Mouse (Mus musculus): ENCODE results near the gene Hist2h3b. TPM values are rescaled to one million over a fixed set of nuclear protein-coding genes. Genes with fewer than 3 reads are reported as not detected.
"Not testable (repeated sequence)": the region's sequence is repeated elsewhere in the genome, so short reads cannot be mapped to it uniquely, and the experiment has no call there.

Gene Hist2h3b
- 100 to 1,000 TPM in 1 of 4 experiments, 10 to 100 TPM in 3; 50.3 to 108 (median 73.7) TPM for total RNA-seq (2022)

DNA sequence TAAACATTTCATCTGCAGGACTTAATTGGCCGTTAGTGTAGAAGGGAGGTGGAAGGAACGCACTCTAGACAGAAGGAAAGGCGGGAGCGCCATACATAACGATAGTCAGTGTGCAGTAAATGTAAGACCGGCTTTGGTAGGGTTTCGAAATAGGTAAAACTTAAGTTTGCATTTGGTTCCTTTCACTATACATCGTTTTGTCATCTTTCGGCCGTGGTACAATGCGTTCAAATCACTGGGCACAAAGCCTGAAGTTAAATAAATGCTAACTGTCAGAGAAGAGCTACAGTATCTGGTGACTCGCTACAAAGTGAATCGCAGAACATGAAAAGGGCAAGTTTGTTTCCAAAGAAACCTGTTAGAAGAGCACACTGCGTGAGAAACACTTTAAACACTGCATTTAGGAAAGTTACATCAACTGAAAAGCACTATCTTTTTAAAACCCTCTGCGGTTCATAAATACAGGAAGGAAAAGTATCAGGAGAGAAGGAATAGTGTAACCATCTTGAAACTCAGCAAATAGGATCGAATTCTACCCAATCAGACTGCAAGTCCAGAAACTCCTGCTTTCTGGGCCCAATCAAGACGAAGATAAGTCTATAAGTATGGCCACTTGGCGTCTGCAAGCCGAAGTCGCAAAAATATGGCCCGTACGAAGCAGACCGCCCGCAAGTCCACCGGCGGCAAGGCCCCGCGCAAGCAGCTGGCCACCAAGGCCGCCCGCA lies at the start of gene Hist2h3b:
Gene Hist2h3b, plus strand, starts transcription at position 604 of the 725 bp plus-strand sequence.
- peak; percentile 74 for DNase-seq

DNA sequence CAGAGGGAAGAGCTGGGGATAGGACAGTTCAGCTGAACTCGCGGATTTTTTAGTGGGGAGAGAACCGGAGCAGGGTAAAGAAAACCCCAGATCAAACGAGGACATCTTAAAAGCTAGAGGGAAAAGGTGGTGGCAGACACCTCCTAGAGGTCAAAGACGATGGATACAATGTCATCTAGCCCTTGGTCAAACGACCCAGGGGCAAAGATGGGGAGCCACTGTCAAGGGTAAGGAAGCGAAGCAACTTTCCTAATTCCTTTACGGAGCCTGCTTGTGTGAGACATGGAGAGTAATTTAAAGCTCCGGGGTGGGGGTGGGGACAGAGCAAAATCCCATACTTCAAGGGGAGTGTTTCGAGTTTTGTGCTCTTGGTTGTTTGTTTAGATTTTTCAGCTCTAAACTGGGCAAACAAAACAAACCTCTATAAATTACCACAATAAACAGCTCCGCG lies 49.2 kb upstream of the Hist2h3b start:
- DNase-seq: no peak

DNA sequence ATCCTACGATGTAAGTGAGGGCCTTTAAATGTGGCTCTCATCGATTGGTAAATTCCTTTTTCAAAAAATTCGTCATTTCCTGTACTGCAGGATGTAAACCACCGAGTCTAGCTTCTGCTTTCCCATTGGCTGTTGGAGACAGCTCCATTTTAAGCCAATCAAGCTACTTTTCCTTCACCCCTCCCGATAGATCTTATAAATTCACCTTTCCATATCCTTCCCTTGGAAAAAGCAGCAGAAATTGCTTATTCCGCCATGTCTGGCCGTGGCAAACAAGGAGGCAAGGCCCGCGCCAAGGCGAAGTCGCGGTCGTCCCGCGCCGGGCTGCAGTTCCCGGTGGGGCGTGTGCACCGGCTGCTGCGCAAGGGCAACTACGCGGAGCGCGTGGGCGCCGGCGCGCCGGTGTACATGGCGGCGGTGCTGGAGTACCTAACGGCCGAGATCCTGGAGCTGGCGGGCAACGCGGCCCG lies 48.8 kb upstream of the Hist2h3b start, which contains the start of the genes Bola1 and Hist2h2ab:
Gene Bola1, minus strand, starts transcription at position 49 of the 470 bp plus-strand sequence.
Gene Hist2h2ab, plus strand, starts transcription at position 205 of the 470 bp plus-strand sequence.
- peak; percentile 66 for DNase-seq

DNA sequence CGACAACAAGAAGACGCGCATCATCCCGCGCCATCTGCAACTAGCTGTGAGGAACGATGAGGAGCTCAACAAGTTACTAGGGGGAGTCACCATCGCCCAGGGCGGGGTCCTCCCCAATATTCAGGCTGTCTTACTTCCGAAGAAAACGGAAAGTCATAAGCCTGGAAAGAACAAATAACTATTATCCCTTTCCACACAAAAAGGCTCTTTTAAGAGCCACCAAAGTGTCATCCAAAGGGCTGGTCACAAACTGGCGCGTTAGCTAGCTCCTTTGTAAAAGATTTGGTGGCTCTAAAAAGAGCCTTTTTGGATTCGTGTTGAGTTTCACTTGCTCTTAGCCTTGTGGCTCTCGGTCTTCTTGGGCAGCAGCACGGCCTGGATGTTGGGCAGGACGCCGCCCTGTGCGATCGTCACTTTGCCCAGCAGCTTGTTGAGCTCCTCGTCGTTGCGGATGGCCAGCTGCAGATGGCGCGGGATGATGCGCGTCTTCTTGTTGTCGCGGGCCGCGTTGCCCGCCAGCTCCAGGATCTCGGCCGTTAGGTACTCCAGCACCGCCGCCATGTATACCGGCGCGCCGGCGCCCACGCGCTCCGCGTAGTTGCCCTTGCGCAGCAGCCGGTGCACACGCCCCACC lies 48.2 kb upstream of the Hist2h3b start:
- DNase-seq: not testable (repeated sequence)

DNA sequence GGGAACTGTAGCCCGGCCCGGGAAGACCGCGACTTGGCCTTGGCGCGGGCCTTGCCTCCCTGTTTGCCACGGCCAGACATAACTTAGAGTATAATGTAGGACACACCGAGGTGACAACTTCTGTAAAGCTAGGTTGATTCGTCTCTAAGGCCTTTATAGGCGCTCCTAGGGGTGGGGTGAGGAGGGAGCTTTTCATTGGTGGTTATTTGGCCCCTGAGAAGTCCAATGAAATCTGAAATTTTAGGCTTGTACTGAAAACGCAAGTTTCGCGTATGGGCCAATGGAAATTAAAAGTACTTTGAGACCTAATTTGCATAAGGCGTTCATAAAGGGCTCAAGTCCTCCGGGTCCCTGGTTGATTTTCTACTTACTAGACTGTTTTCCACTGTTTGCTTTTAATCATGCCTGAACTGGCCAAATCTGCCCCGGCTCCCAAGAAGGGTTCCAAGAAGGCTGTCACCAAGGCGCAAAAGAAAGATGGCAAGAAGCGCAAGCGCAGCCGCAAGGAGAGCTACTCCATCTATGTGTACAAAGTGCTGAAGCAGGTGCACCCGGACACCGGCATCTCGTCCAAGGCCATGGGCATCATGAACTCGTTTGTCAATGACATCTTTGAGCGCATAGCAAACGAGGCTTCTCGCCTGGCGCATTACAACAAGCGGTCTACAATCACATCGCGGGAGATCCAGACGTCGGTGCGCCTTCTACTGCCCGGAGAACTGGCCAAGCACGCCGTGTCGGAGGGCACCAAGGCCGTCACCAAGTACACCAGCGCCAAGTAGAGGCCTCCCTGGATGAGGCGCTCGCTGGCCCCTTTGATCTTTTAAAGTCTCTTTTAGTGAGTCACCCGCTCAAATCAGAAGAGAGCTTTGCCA lies 47.5 kb upstream of the Hist2h3b start, which contains the start of the genes Hist2h2ac and Hist2h2be:
Gene Hist2h2ac, minus strand, starts transcription at position 116 of the 875 bp plus-strand sequence.
Gene Hist2h2be, plus strand, starts transcription at position 355 of the 875 bp plus-strand sequence.
- DNase-seq: peak; percentile 92

DNA sequence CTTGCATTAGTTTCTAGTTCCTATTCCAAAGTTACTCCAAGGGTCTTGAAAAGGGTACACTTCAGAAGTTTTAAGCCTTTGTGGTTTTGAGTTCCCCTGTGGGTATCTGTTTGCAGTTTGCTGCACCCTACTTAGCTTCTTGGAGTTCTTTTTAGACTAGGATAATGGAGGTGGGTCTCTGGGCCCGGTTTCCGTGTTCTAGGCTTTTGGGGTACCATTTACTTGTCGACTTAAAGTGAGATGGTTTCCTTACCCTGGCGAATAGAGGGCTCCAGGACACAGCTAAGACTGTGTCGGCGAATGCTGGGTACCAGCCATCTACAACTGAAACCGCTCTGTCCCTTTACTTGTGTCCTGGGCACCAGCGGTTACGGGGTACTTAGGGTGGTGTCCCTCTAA lies 46.8 kb upstream of the Hist2h3b start:
- DNase-seq: no peak

DNA sequence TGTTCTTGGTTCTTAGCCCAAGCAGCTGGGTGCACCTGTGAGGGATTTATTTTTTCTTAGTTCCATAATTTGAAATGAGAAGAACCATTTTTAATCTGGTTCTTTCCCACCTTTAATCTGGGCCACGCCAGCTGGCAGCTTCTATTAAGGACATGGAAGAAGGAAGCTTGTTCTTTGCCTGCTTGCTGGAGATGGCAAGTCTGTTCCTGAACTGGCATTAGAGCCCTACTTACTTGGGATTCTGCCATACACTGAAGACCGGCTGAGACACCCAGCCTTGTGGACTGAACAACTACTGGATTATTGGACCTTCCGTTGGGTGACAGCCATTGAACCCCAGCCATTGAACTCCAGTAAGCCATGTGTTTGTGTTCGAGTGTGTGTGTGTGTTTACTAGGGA lies 45.7 kb upstream of the Hist2h3b start:
- DNase-seq: no peak

DNA sequence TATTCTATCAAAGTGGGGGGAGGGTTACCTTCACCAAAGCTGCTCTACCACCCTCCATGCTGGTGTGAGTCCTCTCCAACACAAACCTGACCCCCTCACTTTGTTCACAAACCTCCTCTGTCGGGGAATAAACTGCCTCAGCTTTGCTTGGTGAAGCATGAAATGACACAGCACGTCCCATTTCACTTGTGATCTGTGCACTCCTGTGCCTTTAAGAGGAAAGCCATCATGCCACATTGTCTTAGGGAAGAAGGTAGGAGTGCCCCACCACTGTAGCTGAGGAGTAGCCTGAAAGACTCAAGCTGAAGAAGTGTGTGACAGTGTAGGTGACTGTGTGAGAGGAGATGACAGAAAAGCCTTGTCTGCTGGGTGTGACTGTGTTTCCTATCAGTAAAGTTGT lies 43.0 kb upstream of the Hist2h3b start:
- no peak for DNase-seq

DNA sequence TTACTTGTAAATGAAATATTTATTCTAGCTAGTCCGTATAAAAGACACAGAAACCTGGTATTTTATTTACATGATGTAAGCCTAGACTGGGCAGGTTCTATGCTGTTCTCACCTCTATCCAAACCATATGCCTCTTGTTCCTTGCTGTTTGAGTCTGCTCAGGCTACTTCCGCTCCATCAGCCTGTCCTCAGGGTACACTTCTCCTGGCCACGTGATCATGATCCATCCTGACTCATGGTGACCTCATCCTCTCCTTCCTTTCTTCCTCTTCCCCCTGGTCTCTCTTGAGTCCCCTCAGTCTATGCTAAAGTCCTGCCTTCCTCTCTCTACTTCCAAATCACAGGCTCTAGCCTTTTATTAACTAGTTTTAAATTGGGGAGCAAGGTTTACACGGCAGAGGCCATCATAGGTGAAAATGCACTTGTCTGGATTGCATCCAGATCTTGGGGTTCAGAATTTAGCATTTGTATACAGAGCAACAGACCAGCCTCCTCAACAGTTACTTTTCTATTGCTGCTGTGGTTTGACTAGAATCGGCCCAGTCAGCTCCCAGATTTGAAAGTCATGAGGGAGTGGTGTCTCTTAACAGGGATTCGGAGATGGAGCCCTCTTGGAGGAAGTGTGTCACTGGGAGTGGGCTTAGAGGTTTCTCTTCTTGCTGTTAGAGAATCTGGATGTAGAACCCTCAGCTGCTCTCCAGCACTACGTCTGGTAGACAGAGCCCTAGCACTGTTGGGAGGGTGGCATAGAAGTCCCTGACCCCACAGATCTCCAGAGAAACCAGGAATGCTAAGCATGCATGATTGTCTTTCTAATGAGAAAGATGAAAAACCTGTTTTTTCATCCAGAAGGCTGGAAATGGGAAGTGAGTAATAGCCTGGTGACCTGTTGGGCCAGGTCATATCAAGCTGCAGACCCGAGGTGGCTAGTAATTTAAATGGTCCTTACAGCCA lies 41.5 kb upstream of the Hist2h3b start:
- no peak for DNase-seq

DNA sequence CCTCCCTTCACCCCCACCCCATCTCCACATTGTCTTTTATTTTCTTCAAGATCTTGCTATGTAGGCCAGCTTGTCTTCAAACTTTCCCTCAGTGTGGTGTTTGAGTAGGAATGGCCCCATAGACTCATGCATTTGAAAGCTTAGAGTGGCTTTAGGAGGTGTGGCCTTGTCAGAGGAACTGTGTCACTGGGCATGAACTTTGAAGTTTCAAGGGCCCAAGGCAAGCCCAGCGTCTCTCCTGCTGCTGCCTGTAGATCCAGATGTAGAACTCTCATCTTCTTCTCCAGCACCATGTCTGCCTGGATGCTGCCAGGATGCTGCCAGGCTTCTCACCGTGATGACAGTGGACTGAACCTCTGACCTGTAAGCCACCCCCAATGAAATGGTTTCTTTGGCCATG lies 39.6 kb upstream of the Hist2h3b start:
- DNase-seq: no peak

DNA sequence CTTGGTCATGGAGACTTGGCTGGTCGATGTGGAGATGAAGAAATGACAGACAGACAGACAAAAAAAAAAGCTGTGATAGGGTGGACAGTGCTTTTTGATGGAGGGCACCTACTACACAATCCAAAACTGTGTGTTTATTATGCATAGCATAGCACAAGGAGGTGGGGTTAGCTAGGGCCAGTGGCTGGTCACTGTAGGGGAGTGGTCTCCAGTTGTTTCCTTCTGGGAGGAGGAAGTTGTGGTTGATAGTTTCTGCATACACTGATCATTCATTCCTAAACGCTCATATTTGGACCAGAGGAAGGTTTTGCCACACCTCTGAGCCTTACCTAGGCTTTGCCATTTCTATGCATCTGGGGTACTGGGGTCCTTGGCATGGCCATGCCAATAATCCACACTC lies 38.0 kb upstream of the Hist2h3b start:
- DNase-seq: no peak

DNA sequence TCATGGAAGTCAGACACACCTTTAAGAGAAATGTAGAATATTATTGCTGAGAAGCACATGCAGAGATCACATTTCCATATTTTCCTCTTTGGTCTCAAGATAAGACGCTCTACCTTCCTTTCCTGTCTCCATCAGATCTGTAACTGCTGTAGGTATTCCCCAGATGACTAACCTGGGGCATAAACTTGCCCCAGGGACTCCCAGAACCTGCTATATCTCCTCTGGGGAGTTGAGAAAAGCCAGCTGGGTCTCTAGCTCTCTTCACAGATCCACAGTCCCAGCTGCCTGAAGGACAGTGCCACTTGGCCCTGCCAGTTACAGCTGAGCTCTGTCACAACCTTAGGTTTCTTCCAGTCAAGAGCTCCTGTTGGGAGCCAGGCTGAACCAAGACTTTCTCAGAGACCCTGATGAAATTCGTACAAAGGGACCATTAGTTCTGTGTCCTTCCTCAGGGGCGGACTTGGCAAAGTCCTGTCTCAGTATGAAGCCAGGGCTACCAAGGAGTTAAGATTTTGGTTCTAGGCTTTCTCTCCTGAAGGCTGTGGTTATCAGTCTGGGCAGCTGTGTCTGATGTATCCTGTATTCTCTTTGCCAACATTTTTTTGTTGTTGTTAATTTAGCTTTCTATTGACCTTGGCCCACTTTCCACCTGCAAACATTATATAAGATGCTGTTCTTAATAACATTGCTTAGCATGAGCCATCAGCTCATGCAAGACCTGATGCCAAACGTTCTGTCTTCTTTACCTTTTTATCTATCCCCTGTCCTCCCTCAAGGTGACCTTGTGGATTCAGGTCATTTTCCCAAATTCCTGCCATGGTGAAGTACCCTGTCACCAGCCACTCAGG lies 37.3 kb upstream of the Hist2h3b start:
- no peak for DNase-seq

DNA sequence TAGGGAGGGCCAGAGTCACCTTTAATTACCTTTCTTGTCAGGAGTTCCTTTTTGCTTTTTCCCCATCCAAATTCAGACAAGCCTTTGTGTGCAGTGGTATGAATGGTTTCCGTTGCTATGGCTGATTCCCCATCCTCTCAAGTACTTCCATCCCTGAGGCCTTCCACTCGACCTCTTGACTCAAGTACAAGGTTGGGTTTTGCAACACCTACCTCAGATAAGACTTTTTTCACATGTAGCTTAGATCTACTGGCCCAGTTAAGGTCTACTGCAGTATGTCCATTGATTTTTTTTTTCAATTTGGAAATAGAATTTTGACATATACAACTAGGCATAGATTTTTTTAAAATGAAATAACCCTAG lies 36.7 kb upstream of the Hist2h3b start:
- no peak for DNase-seq

DNA sequence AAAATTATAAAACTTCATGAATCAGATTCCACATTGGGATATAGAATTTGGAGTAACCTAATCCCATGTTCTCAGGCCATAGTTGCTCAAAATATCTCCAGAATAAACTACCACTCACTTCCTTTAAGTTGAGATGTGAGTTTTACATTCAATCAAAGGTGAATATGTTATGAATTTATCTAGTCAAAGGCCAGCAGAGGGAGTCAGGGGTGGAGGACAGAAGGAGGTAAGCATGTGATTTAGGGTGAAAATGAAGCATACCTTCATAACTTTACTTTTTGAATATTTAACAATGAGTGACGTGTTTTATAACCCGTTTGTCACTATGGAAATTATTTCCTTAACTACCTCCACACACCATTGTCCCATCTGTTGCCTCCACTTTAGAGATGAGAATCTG lies 33.5 kb upstream of the Hist2h3b start:
- no peak for DNase-seq

DNA sequence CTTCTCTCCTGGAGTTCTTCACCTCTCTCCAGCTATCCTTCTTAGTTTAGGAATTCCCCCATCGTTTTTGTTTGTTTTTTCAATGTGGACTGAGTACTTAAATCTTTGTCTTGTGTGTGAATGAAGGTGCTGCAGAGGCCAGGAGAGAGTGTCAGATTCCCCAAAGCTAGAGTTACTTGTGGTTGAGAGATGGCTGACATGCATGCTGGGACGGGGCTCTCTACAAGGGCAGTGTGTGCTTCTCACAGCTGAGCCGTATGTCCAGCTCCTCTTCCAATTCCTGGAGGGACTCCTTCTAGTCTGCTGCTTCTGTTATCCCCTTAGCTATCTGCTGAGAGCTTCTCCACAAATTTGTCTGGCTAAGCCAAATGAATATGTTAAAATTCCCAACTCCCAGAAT lies 32.6 kb upstream of the Hist2h3b start:
- DNase-seq: no peak

DNA sequence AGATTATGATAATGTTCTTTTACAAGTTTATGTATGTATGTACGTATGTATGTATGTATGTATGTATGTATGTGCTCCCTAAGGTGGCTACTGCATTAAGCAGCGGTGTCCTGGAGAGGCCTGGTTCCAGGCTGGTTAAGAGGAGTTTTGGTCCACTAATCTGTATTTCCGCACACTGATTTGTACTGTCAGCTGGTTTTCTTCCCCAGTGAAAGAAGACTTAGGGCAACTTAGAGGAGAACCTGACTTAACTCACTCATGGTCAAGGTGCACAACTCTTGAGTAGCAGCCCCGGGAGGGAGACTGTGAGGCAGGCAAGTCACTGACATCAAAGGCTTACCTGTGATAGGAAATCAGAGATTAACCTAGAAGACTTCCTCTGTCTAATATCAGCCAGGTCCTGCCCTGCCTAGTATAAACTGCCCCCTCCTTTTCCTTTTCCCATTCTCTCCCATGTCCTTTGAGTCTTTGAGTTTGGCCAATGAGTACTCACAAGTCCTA lies 31.6 kb upstream of the Hist2h3b start:
- no peak for DNase-seq

DNA sequence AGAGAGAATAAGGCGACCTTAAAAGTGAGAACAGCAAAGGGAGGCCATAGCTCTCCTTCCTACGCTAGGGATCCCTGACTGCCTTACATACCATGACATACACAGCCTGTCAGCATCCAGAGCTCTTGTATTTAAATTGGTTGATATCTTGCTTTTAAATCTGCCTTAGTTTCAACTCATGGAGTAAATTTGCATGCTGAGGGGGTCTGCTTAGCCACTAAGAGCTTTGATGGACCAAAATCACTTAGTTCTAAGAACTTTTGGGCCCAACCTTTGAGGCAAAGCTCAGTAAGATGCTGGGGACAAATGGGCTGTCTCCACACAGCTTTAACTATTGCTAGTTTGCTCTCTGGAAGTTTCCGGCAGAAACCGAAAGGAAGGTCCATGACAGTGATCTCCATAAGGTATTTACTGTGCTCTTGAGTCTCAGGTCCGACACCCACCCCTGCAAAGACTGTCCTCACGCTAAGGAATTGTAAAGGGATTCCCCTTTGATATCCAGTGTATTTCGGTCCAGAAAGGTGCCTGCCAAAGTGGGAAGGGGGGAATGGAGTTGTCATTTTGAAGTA lies 31.0 kb upstream of the Hist2h3b start:
- no peak for DNase-seq

DNA sequence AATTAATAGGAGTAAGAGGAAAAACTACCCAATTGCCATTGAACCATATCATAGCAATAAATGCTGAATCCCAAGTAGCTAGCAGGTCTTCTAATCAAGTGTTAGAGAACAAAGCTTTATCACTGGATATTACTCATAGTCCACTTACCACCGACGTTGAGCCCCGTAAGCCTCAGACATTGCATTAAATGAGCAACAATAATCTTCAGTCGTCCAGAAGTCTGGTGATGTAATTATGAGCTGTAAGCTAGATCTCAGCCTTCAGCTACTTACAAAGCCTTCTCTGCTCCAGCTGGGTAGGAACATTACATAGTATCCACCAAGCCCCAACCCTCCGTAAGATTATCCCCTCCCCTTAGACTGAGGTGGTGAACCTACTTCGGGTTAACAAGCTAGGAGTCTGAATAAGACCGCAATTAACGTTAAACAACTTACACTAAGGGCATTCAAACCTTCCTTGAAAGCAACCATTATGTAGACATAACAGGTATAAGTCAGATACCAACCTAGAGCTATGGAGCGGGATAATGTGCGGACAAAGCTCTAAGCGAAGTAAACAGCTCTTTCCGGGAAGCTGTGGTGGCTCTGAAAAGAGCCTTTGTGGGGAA lies 30.4 kb upstream of the Hist2h3b start:
- DNase-seq: no peak
